Mouse (Mus musculus): Measurements from ENCODE around the gene Cnfn.
"Not testable (repeated sequence)": the region's sequence is repeated elsewhere in the genome, so short reads cannot be mapped to it uniquely, and the experiment has no call there.

Cnfn gene

DNA sequence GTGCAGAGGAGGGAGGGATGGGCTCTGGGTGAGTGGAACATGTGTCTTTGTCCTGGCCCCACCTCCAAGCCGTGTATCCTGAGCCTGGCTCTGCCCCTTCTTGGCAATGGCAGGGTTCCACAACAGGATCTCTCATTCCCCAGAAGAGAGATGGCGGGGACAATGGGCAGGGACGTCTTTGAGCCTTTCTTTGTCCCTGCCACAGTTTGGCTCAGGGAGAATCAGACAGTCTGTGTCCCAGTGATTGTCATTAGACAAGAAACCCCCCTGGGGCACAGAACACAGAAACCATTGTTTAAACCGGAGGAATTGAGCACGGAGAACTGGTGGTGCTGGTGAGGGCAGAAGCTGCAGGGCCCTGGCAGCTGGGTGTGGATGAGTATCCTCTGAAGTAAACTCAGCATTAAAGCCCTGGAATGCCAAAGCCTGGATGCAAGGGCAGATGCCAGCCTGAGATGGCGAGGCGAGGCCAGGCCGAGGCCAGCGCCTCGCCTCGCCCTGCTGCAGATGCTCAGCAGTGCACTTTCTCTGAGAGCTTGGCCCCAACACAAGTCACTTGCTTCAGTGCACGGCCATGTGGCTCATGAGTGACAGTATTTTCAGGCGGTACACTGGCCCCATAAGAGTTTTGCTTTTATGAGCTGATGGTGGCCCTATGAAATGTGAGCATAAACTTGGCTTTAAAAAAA, 3.4 kb downstream of the Cnfn start:
- in situ Hi-C loops (cut with MboI, MseI), result no loop called here

GRCm38 (mm10) chr7:25363632-25364031, 5.9 kb downstream of the Cnfn start:
- in situ Hi-C loops (cut with MboI, MseI), result no loop called here

DNA sequence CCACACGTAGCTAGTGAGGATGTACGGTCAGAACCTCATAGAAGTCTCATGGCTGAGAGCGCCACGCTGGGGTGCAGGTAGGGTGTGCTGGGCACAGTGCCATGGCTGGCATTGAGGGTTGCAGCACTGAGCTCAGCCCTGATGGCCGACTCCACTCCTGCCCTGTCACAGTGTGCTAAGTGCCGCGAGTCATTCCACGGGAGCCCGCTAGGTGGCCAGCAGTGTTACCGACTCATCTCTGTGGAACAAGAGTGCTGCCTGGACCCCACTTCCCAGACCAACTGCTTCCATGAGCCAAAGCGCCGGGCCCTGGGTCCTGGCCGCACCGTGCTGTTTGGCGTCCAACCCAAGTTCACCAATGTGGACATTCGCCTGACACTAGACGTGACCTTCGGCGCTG, 6.4 kb downstream of the Cnfn start:
- in situ Hi-C loops (cut with MboI, MseI), result no loop called here

DNA sequence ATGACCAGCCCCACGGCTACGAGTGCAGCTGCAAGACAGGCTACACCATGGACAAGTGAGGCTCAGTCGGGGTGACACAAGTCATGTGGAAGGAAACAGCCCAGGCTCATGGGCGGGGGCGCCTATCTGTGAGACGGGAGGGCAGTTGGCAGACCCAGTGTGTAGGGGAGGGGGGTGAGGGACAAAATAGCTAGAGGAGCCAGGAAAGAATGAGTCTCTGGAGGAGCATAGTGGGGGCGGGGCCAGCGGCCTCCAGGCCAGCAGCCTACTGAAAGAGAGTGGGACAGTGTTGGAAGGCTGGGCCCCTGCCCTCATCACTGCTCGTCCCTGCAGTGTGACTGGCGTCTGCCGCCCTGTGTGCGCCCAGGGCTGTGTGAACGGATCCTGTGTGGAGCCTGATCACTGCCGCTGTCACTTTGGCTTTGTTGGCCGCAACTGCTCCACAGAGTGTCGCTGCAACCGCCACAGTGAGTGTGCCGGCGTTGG, 10.8 kb downstream of the Cnfn start:
- in situ Hi-C loops (cut with MboI, MseI), result no loop called here

DNA sequence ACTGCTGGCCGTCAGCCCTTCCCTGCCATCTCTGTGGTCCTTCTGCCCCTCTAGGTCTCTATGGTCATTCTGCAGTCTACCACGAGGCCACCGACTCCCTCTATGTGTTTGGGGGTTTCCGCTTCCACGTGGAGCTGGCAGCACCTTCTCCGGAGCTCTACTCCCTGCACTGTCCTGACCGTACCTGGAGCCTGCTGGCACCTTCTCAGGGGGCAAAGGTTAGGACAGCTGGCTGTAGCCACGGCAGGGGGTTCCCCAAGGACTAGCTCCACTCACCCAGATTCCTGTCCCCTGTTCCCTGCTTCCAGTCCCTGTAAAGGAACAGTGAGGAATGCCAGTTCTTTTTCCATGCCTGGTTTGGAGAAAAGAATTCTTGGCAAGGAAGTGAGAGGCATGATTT, 20.7 kb downstream of the Cnfn start:
- in situ Hi-C loops (cut with MboI, MseI), result no loop called here

DNA sequence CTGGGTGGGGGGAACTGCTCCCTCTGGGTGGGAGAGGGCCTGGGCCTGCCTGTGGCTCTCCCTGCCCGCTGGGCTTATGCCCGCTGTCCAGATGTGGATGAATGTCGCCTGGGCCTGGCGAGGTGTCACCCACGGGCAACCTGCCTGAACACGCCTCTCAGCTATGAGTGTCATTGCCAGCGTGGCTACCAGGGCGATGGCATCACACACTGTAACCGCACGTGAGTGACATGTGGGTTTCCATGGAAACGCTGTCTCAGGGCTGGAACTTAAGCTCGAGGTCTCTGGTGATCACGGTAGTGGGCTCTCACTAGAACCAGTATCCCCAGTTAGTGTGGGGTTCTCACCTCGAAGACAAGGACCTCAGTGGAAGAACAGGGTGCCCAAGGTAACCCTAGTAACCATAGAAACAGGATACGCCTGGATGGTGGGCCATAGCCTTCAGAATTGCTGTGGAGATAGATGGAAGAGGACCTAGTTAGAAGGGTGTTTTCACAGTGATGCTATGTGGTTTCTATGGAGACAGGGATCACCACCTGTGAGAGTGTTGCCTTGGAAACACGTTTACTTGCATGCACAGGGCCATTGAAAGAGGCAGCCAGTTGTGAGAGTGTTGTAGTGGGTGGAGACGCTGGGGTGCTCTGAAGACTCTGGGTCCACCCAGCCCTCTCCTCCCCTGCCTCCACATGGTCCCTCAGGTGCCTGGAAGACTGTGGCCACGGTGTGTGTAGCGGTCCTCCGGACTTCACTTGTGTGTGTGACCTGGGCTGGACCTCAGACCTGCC, 28.3 kb downstream of the Cnfn start:
- in situ Hi-C loops (cut with MboI, MseI), result no loop called here

DNA sequence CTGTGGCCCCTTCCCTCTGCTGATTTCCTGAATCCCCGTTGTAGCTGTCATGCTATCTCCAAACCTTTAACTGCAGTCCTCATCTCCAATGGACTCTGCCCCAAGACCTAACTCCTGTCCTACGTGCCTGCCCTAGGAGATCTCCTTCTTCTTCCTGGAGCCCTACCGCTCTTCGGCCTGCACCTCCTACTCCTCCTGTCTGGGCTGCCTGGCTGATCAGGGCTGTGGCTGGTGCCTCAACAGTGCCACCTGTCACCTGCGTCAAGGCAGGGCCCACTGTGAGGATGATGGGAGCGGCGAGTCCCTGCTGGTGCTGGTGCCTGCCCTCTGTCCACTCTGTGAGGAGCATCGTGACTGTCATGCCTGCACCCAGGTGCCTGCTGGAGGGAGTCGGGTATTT, 30.2 kb downstream of the Cnfn start:
- in situ Hi-C loops (cut with MboI, MseI), result no loop called here

DNA sequence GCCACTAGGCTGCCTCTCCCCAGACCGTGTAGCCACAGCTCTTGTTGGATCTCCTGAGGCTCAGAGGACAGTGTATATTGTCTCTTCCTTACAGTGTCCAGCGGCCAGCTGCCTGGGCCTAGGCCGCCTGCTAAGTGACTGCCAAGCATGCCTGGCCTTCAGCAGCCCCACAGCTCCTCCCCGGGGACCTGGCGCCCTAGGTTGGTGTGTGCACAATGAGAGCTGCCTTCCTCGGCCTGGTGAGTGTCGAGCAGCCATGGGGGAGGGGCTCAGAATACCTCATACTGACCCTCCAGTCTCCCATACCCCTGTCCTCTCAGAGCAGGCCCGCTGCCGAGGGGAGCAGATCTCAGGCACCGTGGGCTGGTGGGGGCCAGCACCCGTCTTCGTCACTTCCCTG, 35.1 kb downstream of the Cnfn start:
- in situ Hi-C loops (cut with MboI, MseI), result no loop called here

GRCm38 (mm10) chr7:25333596-25334307, 35.8 kb downstream of the Cnfn start:
- in situ Hi-C loops (cut with MboI, MseI), result no loop called here

- in situ Hi-C loops (cut with MboI, MseI), result no loop called here
Measured at GRCm38 (mm10) chr7:25326233-25326632, 43.3 kb downstream of the Cnfn start.

DNA sequence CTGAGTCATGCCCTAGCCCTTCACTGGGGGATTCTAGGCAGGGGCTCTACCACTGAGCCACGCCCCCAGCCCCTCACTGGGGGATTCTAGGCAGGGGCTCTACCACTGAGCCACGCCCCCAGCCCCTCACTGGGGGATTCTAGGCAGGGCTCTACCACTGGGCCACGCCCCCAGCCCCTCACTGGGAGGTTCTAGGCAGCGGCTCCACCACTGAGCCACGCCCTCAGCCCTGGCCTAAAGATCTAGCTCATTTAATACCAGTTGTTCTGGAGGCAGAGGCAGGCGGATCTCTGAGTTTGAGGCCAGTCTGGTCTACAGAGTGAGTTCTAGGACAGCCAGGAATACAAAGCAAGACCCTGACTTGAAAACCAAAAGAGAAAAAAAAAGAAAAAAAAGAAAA, 44.1 kb downstream of the Cnfn start:
- in situ Hi-C loops (cut with MboI, MseI), result not testable (repeated sequence)

GRCm38 (mm10) chr7:25323219-25323618, 46.3 kb downstream of the Cnfn start:
- in situ Hi-C loops (cut with MboI, MseI), result no loop called here

GRCm38 (mm10) chr7:25322058-25322484, 47.5 kb downstream of the Cnfn start:
- in situ Hi-C loops (cut with MboI, MseI), result no loop called here

Data from T-helper 1 cell (primary cell).